Mouse (Mus musculus) adrenal gland, postnatal 36 days (tissue): Measurements from ENCODE around the gene Mex3d. TPM values are rescaled to one million over a fixed set of nuclear protein-coding genes. Genes with fewer than 3 reads are reported as not detected.
A peak's percentile ranks its signal among the peaks of the same experiment; 100 is the strongest.

Experiments
- DNase-seq, 2 experiments: peaks; one replicate each; pipeline ENCODE4 v3.0.0; 2021; ENCODE audit warnings: mixed read lengths in 1 of 2
- total RNA-seq, 2 experiments: library from RNA; stranded (reverse); gene quantifications; 2 replicates each; pipeline ENCODE4 v1.2.3; 2021

Mex3d gene
- total RNA-seq, 2 experiments from 2014 or later = 22.4 to 29.9 TPM

DNA sequence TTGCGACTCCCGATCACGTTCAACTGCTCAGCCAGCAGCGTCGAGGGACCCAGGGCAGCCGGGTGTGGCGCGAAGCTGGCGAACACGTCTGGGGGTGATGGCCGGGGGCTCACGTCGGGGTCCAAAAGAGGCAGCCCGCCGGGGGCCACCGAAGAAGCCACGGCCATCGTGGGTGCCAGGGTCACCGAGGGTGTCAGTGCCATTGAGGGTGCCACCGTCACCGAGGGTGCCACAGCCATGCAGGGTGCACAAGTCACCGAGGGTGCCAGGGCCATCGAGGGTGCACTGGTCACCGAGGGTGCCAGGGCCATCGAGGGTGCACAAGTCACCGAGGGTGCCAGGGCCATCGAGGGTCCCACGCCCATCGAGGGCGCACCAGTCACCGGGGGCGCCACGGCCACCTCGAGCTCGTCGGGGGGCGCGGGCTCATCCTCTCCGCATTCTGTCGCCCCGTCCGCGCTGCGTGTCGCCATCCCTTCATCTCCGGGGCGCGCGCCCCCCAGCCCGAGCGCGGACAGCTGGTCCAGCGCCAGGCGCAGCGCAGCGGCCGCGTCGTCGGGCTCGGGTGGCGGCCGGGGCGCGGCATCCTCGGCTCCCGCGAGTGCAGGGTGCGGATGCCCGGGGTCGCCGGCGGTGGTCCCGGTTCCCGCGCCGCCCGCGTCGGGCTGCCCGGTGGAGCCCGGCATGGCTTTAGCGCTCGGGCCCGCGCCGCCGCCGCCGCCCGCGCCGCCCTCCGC lies 556 bp downstream of the Mex3d start:
- DNase-seq = no peak

DNA sequence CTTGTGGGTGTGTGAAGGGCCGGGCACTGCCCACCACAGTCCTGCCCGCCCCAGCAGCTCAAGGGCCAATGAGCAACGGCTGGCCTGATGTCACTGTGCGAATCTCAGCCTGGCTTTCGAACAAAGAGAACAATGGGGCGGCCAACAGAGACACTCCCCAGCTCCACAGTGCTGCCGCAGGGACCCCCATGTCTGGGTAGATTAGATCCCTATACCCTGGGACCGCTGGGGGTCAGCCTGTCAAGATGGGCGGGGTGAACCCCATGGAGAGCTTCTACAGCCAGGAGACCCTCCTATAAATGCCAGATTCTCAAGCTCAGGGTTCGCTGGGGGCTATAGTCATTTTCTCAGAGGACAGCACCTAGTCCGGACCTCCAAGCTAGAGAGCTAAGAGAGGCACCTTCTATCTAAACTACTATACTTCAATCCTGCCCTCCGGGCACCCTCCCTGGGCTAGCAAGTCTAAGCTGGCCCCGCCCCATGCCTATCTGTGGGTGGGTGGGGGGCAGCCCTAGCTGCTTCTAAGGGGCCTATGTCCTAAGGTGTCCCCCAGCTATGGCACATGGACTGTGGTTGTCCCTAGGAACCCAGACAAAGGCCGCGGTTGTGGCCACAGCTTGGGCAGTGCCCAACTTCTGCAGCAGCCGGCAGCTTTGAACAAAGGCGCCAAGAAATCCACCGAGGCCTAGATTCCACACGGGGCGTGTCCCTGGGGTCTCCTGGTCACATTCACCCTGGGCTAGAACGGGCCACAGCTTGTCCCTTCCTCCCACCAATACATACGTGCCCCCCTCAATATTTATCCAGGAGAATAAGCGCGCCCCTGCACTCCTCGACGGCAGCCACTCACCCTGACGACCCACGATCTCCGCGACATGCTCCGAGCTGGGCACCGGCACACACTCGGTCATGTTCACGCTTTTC lies 1.4 kb downstream of the Mex3d start:
- DNase-seq = peak; percentile 72 to 74

DNA sequence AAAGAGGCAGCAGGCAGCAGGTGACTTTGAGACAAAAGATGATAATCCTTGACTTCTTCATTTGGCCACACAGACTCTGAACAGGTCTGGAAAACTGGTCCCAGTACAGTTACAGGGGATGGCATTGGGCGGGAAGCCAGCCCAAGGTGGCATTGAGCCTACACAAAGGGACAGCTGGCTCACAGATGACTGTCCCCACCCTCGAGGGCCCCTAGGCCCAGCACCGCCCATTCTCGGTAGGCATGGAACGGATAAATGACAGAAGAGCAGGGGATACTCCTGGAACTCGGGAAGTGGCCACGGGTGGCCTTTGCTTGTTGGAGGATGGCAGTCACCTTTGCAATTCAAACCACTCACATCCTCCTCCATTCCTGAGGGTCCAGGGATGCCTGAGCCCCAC lies 2.1 kb downstream of the Mex3d start:
- peak in 1 of 2 experiments; percentile 65 for DNase-seq

DNA sequence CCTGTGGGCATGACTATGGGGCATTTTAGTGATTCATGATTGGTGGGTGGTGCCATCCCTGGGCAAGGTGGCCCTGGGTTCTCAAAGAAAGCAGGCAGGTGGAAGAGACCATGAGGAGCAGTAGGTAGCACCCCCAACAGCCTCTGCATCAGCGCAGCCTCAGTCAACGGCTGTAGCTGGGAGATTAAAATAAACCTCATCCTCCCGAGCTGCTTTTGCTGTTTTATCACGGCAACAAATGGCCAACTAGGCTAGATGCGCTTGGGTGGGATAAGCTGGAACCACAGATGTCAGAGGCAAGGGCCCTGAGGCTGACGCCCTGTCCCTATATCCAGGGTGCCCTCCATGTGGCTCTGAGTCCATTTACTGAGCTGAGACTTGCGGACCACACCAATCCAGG lies 2.8 kb downstream of the Mex3d start:
- peak in 1 of 2 experiments; percentile 1 for DNase-seq

DNA sequence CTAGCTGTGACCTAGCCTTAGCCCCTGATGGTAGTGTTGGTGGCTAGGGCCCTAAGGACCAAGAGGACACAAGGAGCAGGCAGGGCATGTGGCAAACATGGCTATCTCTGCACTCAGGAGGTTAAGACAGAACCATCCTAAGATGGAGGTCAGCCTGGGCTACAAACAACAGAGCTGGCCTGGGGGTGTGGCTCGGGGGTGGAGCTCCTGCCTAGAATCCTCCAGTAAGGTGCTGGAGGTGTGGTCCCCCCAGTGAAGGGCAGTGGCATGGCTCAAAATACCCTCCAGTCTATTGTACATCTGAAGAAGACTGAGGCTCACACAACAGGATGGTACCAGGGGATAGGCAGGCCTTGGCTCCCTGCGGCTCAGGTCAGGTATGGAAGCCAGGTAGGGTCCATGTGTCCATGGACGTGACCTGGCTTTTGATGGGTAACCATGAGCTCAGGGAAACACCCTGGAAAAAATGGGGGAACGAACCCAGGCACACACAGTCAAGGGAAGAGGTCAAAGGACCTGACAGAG lies 3.3 kb downstream of the Mex3d start:
- peak in 1 of 2 experiments; percentile 48 for DNase-seq

DNA sequence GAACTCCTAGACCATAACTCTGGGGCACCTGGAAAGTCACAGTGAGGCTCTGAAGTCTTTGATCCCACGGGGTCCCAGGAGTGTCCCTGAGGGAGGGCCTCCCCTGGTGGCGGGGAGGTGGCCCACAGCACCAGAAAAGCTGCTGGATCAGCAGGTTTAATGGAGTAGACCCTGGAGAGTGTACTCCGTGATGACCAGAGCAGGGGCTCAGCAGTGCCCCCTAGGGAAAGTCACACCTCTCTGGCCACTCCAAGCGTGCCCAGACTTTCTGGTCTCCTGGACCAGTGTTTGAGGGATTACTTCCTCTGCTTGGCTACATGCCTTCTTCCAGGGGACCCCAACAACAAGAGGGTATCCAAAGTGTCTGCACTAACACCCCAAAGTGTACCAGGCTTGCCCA lies 4.0 kb downstream of the Mex3d start:
- DNase-seq = no peak

DNA sequence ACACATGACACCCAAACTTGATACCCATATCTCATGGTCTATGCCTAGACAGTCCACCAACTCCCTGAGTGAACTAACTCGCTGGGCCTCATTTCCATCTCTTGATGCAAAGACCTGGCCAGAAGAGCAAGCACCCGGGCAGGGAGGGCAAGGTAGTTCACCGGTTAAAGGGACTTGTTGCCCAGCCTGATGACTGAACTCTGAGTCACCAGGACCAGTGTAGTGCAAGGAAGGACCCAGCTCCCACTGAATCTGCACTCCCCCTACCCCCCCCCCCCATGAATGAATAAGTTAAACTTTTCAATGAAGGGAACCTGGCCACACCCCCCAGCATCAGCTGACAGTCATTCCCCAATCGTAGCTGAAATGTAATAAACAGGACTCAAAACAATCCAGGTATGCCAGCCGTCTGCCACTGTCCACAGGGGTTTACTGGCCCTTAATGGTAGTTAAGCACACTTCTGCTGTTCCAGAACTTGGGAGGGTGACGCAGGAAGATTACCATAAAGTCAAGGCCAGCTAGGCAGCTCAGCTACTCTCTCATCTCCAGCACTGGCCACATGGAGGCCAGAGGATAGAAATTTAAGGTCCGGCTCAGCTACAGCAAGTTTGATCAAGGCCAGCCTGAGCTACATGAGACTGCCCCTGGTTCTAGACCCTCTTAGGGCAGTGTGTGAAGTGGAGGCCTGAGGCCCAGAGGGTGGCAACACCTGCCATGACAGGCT lies 4.7 kb downstream of the Mex3d start:
- DNase-seq = peak; percentile 64 to 65

DNA sequence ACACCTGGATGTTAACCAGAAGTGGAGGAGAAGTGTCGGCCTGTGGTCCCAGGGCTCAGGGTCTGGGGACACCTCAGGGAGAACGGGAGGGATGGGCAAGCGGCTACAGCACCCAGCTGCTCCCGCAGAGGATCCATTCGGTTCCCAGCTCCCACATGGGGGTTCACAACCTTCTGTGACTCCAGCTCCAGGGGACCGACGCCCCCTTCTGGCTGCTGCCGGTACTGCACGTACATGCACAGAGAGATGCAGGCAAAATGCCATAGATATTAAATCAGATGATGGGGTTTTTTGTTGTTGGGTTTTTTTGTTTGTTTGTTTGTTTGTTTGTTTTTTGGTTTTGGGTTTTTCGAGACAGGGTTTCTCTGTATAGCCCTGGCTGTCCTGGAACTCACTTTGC lies 9.7 kb downstream of the Mex3d start:
- peak; percentile 34 to 60 for DNase-seq

DNA sequence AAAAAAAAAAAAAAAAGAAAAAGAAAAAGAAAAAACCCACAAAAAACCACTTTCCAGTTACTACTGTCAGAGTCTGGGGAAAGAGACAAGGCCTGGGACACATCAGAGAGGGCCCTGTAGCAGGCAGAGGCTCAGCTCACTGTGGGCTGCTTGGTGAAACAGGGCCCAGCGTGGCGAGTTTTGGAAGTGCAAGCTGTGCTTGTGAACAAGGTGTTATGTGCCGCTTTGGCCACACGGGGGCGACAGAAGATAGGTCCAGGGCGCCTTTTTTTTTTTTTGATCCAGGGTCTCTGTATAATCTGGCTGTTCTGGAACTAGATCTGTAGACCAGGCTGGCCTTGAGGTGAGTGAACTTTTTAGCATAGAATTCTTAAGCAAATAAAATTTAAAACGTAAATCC lies 11.3 kb downstream of the Mex3d start:
- peak; percentile 93 for DNase-seq

DNA sequence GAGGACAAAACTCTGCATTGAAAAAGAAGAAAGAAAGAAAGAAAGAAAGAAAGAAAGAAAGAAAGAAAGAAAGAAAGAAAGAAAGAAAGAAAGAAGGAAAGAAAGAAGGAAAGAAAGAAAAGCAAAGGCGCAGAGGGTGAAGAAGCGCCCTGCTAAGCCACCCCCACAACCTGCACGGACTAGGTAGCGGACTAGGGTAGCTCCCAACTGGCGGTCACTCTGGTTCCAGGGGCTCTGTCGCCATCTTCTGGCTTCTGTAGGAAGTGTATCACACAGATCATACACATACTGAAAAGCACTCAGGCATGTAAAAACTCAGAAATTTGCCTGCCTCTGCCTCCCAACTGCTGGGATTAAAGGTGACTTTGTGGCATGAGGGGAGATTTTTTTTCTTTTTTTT lies 13.4 kb downstream of the Mex3d start:
- peak; percentile 82 to 83 for DNase-seq

DNA sequence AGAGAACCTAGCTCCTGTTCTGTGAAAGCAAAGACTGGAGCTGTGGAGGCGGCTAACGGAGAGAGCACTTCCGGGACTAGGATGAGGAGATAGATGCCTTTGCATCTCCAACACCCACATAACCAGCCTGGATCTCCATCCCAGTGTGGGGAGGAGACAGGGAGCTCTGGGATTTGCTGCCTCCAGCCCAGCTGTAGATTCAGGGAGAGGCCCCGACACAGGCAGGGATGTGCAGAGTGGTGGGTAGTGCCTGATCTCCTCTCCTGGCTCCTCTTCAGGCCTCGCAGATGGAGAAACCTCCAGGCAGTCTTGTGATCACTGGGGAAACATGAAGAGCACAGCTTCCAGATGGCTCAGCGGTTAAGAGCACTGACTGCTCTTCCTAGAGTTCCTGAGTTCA lies 14.8 kb downstream of the Mex3d start:
- no peak for DNase-seq

DNA sequence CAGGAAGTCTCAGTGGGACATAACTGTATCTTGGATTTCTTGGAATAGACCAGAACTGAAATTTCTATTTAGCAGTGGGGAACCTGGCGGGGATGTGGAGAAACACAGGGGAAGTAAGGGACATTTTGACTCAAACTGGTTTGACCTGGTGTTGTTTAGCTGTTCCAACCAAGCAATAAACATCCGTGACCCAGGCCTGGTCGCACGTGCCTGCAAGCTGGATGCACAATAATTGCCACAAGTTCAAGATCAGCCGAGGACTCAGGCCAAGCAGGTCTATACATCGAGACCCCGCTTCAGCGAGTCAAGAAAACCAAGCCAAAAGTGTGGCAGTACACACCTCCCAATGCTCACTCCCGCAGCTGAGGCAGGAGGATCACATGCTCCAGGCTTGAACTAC lies 15.5 kb downstream of the Mex3d start:
- no peak for DNase-seq

DNA sequence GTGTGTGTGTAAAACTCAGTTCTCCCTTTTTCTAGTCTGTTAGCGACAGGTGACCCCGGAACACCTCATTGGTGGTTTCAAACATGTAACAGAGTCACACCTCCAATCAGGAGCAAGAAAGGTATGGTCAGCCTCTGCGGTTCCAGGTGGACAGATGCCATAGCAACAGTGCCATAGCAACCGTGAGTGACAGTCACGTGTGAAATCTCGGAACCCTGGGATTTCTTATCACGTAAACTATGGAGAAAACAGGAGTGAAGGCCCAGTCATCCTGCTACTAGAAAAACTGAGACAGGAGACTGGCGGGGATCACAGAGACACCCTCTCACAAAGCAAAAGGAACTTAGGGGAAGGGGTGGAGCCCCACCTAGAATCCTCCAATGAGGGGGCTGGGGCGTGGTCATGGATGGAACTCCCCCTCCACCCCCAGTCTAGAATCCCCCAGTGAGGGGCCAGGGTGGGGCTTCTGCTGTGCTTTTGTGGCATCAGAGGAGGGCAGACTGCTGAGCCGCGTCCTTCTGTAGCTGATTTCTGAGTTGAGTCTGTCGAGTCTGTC lies 16.0 kb downstream of the Mex3d start:
- DNase-seq = peak in 1 of 2 experiments; percentile 47

DNA sequence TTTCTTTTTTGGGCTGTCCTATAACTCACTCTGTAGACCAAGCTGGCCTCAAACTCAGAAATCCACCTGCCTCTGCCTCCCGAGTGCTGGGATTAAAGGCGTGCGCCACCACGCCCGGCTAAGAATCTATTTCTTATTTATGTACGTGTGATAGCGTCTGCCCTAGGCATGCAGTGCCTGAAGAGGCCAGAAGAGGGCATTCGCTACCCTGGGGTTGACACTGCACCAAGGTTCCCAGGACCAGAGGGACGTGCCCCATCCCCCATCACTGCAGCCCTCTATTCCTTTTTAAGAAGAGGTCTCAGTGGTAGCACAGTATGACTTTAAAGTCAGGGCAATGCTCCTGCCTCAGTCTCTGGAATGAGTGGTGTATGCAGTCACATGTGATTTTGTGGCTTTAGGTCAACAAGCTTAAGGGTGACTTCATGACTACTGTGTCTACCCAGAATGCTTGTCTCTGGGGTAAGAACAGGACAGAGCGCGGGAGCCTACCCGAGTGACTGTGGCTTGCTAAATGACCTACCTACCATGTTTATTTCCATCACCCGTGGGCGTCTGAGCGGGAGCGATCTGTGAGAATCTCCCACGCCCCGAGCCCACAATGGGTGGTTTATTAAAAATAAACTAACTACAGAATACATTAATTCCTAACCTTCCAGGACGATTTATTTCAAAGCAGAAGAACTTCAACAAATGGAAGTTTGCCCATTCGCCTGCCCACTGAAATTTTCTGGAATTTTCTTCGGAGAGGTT lies 17.3 kb downstream of the Mex3d start:
- DNase-seq = peak in 1 of 2 experiments; percentile 41

DNA sequence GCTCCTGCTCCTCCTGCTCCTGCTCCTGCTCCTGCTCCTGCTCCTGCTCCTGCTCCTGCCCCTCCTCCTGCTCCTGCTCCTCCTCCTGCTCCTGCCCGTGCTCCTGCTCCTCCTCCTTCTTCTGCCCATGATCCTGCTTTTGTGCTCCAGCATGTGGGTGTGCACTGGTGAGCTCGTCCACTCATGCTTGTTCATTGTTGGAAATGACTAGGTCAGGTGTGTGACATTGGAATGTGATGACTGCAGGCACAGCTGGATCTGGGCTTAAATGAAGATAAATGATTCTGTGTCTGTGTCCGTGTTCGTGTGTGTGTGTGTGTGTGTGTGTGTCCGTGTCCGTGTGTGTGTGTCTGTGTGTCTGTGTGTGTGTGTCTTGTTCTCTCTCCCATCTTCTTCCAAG lies 19.1 kb downstream of the Mex3d start:
- DNase-seq = no peak

DNA sequence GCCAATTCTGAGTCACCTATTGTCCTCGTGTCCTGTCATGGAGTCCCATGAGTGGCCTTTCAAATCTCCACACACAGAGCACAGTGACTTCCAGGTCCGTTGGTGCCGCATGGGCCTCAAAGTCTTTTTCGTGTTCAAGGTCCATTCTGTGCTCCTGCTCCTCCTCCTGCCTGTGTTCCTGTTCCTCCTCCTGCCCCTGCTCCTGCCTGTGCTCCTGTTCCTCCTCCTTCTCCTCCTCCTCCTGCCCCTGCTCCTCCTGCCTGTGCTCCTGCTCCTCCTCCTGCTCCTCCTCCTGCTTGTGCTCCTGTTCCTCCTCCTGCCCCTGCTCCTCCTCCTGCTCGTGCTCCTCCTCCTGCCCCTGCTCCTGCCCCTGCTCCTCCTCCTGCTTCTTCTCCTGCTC lies 19.5 kb downstream of the Mex3d start:
- no peak for DNase-seq

DNA sequence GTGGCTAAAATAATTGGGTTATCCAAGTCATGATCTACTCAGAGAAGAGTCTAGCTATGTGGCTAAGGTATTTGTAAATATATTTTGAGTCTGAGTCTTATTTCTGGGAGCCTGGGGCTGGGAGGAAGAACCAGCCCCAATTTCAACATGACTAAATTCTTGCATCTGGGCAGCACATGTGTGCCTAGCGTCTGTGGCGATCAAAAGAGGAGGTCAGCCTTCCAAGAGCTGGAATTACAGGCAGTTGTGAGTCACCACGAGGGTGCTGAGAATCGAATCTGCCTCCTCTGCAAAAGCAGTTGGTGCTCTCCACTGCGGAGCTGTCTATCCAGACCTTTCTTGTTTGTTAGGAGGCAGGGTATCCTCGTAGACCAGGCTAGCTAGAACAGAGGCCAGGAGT lies 21.7 kb downstream of the Mex3d start:
- DNase-seq = no peak

DNA sequence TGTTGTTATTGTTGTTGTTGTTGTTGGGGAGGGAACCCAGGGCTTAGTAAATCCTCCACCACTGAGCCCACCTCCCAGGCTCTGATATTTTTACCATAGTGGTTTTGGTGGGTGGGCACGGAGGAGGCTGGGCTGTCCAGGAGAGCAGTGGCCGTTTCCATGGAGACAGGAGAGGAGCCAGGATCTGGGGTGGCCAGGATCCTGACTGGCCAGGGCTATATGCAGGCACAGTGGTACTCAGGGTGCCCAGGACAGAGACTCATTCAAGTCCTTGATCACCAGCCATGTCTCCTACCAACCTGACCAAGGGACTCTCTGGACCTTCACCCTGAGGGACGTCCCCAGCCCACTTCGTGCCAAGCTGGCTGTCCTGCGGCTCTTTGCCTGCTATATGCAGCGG lies 23.7 kb downstream of the Mex3d start:
- DNase-seq = no peak

DNA sequence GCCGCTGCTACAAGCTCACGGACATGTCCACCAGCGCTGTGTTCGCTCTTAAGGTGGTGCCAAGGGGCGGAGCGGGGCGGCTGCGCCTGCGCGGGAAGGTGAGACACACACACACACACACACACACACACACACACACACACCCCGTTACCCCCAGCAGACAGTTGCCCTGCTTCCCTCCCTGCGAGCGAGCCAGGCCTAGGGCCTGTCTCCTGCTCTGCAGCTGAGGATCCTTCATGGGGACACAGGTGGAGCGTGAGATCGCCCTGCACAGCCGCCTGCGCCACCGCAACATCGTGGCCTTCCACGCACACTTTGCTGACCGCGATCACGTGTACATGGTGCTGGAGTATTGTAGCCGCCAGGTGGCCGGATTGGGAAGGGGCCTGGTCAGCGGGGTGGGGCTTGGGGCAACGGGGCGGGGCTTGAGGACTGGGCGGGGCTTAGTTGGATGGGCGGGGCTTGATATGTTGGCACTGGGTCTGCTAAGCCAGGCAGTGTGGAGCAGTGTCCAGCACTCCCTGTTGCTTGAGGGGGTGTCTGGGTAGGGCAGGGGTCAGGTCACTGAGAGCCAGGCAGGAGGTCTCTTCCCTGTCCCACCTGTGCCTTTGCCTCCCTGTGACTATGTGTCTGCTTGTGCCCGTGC lies 29.3 kb downstream of the Mex3d start:
- DNase-seq = peak; percentile 53 to 57

DNA sequence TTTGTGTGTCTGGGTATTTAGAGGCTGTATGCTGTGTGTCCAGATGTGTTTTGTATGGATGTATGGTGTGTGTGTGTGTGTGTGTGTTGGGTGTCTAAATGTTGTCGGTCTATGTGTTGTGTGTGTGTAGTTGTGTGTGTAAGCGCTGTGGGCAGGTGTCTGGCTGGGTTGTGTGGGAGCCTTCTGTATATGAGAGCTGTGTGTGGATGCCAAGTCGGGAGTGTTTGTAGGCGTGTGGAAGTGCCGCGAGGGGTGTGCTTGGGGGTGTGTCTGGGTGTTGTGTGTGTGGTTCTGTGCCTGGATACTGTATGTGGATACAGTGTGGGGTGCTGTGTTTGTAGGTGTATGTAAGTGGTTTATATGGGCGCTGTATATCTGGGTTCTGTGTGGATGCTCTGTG lies 30.1 kb downstream of the Mex3d start:
- no peak for DNase-seq

DNA sequence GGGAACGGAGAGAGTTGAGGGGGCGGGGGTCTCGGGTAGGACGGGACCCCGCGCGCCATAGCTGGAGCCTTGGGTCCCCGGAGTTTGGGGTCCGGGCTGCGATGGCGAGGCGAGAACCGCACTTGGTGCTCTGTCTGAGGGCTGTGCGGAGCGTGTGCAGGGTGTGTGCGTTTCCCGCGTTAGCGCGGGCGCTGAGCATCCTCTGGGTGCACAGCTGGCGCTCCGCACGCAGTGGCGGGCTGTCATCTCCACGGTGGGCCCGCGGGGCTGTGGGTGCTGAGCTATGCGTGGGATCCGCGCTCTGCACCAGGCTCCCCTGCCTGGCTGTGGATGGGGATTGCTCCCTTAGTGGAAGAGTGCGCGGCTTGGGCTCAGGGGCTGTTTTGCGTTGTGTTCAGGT lies 30.7 kb downstream of the Mex3d start:
- no peak for DNase-seq
